Mouse (Mus musculus): ENCODE measurements around the gene Ccl17. TPM values are rescaled to one million over a fixed set of nuclear protein-coding genes. Genes with fewer than 3 reads are reported as not detected.

The Ccl17 gene
- not detected in 2 replicates for polyA plus RNA-seq (2012; ENCODE audit: low replicate concordance)

GRCm38 (mm10) chr8:94810153-94810552 is at the start of gene Ccl17:
Gene Ccl17, plus strand, starts transcription at chr8:94810453.

GRCm38 (mm10) chr8:94771941-94772670 is 38.1 kb upstream of the Ccl17 start, which contains the start of gene Cx3cl1:
Gene Cx3cl1, plus strand, starts transcription at chr8:94772009.

GRCm38 (mm10) chr8:94837662-94838574 is 27.7 kb downstream of the Ccl17 start, which contains the start of the genes Coq9 and Ciapin1:
Gene Coq9, plus strand, starts transcription at chr8:94838321.
Gene Ciapin1, minus strand, starts transcription at chr8:94838358.

GRCm38 (mm10) chr8:94857346-94858173 is 47.3 kb downstream of the Ccl17 start, which contains the start of gene Polr2c:
Gene Polr2c, plus strand, starts transcription at chr8:94857450.

Other genes with a start within 250 kb of the Ccl17 start
- gene Rspry1, start 208.5 kb upstream of the Ccl17 start, polyA plus RNA-seq (2012; ENCODE audit: low replicate concordance): 6.5 and 8.1 TPM in 2 replicates
- 17.6 and 35.3 TPM in 2 replicates for gene Fam192a, start 208.5 kb upstream of the Ccl17 start, polyA plus RNA-seq (2012; ENCODE audit: low replicate concordance)
- 5.8 and 16.9 TPM in 2 replicates for gene Arl2bp, start 143.9 kb upstream of the Ccl17 start, polyA plus RNA-seq (2012; ENCODE audit: low replicate concordance)
- gene Pllp, start 114.2 kb upstream of the Ccl17 start, polyA plus RNA-seq (2012; ENCODE audit: low replicate concordance): not detected in 2 replicates
- gene Ccl22, start 64.9 kb upstream of the Ccl17 start, polyA plus RNA-seq (2012; ENCODE audit: low replicate concordance): 0.25 and 0.47 TPM in 2 replicates
- gene Cx3cl1, start 38.4 kb upstream of the Ccl17 start, polyA plus RNA-seq (2012; ENCODE audit: low replicate concordance): 0.07 and 0.10 TPM in 2 replicates
- 89.1 and 112 TPM in 2 replicates for gene Coq9, start 27.9 kb downstream of the Ccl17 start, polyA plus RNA-seq (2012; ENCODE audit: low replicate concordance)
- gene Ciapin1, start 27.9 kb downstream of the Ccl17 start, polyA plus RNA-seq (2012; ENCODE audit: low replicate concordance): 103 and 1,167 TPM in 2 replicates
- gene Polr2c, start 47.0 kb downstream of the Ccl17 start, polyA plus RNA-seq (2012; ENCODE audit: low replicate concordance): 10.6 and 11.4 TPM in 2 replicates
- 0.90 and 4.2 TPM in 2 replicates for gene Dok4, start 65.9 kb downstream of the Ccl17 start, polyA plus RNA-seq (2012; ENCODE audit: low replicate concordance)
- gene Ccdc102a, start 107.6 kb downstream of the Ccl17 start, polyA plus RNA-seq (2012; ENCODE audit: low replicate concordance): 1.6 and 3.0 TPM in 2 replicates
- 1.3 and 3.6 TPM in 2 replicates for gene Adgrg5, start 113.2 kb downstream of the Ccl17 start, polyA plus RNA-seq (2012; ENCODE audit: low replicate concordance)
- gene Adgrg1, start 164.3 kb downstream of the Ccl17 start, polyA plus RNA-seq (2012; ENCODE audit: low replicate concordance): 5.7 and 21.1 TPM in 2 replicates
- gene Adgrg3, start 207.2 kb downstream of the Ccl17 start, polyA plus RNA-seq (2012; ENCODE audit: low replicate concordance): 0.52 and 1.4 TPM in 2 replicates
- gene Drc7, start 244.7 kb downstream of the Ccl17 start, polyA plus RNA-seq (2012; ENCODE audit: low replicate concordance): not detected in 2 replicates

All from leukemia stem cell, adult 10-12 weeks (primary cell).